Mouse (Mus musculus): ENCODE results near the gene Ppip5k1.
A peak's percentile ranks its signal among the peaks of the same experiment; 100 is the strongest.
"Not testable (repeated sequence)": the region's sequence is repeated elsewhere in the genome, so short reads cannot be mapped to it uniquely, and the experiment has no call there.

Ppip5k1 gene

DNA sequence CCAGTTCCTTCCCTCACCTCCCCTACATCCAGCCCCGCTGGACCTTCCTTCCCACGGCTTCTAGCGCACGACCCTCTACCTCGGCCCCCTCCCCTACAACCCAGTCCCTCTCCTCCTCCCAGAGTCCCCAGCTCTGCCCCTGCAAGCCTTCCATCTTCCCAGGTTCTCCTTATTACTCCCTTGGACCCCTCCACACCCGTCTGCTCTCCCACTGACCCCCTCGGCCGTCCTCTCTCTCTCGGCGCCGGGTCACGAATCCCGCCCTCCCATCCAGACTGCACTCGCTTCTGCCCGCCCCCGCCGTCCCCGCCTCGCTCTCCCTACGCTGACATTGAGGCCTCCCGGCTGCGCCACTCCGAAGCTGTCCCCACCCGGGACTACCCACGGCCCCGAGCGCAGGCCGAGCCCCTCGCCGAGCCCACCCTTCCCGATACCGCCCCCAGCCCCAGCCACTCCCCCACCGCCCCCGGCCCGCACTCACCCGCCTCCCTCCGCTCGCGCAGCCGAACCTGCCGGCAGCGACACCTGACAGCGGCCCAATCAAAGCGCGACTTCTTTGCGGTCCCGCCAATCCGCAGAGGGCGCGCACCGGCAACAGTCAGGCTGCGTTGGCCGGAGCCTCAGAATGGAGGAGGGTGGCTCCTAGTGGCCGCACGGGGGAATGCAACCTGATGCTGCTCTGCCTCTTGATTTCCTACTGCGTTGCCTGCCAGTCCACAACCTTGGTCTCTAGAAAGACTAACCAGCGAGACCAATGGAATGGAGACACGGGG lies at the start of gene Ppip5k1:
TSS of gene Ppip5k1 (minus strand) at position 577 of the 773 bp plus-strand sequence.
- DNase-seq: peak; percentile 94 to 95

DNA sequence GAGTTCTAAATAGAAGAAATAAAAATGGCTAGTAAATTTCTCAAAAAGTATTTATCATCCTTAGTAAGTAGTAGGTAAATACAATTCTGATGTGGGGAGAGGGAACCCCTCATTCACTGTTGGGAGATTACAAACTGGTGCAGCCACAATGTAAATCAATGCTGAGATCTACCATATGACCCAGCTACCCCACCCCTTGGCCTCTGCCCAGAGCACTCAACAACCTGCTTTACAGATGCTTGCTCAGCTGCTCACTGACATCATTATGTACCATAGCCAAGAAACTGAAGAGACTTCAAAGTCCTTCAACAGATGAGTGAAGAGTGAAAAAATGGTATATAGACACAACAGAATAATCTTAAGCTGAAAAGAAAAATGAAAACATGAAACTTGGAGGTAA lies 48.1 kb upstream of the Ppip5k1 start:
- DNase-seq: no peak

DNA sequence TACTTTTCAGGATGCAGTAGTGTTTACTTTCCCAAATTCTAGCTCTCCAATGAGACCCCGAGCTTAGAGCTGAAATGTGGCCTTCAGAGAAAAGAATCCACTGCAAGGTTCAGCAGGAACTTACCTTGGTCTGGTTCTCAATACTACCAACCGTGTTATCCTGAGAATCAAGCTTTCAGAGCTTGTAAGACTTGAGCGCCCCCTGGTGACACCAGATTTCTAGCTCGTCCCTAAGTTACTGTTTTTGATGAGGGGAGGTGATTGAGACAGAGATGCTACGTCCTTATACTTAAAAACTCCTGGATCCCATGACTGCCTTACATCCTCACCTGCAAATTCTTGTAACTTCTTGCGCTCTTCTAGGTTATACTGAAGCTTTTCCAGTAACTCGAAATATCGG lies 41.4 kb upstream of the Ppip5k1 start:
- peak; percentile 24 to 31 for DNase-seq

DNA sequence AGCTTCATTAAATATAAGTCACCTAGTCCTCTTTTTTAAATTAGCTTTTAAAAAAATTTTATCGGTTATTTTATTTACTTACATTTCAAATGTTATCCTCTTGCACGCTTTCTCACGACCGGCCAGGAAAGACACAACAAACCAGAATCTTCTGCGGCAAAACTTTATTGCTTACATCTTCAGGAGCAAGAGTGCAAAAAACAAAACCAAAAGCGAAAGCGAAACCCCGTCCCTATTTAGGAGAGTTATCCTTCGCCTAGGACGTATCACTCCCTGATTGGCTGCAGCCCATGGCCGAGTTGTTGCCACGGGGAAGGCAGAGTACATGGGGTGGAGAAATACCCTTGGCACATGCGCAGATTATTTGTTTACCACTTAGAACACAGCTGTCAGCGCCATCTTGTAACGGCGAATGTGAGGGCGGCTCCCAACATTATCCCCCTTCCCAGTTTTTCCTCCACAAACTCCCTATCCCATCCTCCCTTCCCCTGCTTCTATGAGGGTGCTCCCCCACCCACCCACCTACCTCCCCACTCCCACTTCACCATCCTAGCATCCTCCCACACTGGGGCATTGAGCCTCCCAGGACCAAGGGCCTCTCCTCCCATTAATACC lies 31.9 kb upstream of the Ppip5k1 start, which contains the start of gene Strc:
TSS of gene Strc (minus strand) at position 208 of the 615 bp plus-strand sequence.
- DNase-seq: not testable (repeated sequence)

DNA sequence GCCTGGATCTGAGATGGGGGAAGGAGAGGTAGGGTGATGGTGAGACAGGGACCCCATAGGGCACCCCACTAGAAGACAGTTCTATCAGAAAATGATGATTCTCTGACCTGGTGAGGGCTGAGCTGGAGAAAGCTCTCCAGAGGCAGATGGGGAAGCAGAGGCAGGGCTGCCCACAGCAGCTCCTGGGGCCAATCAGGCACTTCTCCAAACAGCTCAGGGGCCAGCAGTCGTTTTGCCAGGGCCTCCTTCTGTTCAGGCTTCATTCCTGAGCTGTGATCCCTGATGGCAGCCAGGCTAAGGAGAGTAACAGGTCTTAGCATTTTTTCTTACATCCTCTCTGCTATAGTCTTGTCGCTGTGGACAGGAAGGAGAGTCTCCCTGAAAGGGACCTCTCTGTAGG lies 19.6 kb upstream of the Ppip5k1 start:
- DNase-seq: no peak

DNA sequence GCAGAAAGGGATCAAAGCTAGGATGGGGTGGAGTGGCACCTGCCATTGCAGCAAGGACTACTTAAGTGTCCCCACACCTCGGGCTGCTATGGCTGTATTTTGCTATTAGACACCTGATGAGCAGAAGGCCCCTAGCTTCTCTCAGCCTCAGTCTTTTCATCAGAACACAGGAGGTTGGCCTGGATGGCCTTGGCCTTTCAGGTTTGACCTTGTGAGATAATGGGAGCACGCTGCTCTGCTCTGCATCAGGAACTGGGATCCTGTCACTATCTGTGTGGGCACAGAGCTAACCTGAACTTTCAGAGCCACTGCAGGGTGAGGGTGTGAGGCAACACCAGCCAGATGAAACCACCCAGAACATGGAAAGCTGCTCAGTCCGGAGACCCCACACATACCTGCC lies 17.1 kb upstream of the Ppip5k1 start:
- DNase-seq: no peak

DNA sequence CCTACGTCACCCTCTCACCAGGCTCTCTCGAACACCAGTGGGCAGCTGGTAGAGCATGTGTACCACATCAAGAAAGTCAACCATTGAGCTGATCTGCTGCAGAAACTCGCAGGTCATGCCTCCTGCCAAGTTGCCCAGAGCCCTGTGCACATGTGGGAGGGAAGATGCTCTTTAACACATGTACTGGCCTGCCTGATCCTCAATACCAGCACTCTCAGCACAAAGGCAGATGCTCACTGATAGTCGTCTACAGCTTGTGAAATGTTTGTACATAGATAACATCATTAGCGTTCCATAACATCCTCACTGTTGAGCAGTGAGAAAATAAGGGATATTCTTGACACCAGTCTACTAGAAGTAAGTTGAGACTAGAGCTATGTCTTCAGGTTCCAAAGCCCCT lies 15.7 kb upstream of the Ppip5k1 start:
- DNase-seq: no peak

DNA sequence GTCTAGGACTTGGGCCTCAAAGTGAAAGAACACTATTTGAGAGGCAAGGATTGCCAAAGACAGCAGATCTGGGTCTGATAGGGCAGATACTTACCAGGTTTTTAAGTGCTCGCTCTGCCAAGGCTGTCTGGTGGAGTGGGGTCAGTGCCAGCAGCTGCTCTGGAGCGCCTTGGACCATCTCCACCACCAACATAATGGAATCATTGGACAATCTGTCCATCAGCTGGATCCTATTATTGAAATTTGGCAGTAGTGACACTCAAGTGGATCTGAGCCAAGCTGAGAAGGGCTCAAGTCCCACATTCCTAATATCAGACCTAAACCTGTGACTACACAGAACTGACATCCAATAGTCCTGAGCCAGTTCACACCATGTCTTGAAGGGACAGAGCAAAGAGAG lies 13.6 kb upstream of the Ppip5k1 start:
- no peak for DNase-seq

DNA sequence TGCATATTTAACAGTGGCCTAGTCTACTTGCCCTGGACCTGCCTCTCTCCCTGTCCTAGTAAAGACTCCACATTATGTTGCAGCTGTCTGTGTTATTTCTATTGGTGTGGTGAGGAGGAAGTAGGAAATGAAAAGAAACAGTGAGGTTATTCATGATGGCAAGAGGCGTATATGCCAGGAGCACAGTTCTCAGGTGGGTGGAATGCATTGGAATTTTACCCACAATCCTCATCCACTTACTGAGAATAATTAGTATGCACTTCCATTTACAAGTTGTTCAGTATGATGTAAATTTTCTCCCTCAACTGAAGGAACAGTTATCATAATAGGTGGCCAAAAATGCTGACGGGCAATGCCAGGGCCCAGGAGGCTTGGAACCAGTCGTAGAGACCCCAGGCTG lies 8.5 kb upstream of the Ppip5k1 start:
- no peak for DNase-seq

DNA sequence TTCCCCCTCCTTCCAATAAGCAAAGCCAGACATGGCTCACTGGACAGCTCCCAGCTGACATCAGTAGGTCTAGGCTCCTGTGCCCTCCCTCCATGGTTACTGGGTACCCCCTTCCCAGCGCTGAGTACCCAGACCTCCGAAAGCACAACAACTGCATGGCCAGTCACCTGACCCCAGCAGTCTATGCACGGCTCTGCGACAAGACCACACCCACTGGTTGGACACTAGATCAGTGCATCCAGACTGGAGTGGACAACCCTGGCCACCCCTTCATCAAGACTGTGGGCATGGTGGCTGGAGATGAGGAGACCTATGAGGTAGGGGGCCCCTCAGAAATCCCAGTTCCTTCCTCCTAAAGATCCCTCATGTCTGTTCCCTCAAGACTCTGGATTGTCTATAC lies 4.3 kb upstream of the Ppip5k1 start:
- DNase-seq: no peak

DNA sequence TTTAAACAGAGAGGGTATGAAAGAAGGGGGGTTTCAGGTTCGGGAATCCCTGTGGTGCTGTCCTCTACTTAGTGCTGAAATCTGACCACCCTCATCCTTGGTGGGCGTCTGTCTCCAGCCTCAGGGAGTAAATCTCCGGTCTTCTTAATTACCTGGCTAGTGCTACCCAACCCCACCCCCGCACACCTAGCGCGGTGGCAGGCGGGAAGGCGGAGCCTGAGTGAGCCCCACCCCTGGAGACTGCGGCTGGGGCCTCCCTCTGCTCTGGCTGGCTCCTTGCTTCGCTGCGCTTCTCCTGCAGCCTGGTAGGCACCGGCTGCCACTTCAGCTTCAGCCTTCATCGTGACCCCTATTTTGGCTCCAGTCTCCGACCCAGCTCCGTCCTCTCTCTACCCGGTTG lies 3.2 kb upstream of the Ppip5k1 start:
- DNase-seq: peak in 1 of 2 experiments; percentile 17

DNA sequence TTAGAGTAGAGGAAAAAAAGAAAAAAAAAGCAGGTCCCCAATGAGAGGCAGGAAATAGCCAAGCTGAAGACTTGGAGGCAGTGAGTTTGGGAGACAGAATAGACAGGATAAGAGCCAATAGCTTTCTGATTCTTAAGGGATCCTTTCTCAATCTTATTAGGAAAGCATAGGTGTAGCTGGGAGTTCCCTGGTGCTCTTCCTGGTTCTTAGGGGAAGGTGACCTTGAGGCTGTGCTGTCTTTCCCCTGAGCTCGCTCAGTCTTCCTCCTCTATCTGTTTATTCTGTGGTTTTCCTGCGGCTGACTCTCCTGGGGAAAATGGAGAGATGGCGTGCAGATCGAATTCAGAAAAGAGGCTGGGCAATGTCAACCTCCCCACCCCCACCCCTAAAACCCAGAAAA lies 2.8 kb upstream of the Ppip5k1 start:
- DNase-seq: no peak

DNA sequence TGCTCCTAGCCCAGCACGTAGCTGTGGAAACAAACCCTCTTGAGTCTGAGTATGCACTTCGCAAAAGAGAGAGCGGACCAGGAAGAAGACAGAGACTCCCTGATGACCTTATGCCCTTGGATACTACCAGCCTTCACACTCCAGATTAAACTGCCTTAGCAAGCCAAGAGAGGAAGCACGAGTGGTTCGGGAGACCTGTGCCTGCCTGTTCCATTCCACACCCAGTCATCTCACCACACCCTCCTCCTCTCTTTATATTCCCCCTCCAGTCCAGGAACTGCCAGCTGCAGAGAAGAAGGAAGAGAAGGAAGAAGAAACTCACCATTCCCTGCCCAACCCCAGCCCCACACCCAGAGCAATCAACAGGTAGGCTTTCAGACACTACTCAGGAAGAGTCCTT lies 2.3 kb upstream of the Ppip5k1 start, which contains the start of gene Ckmt1:
TSS of gene Ckmt1 (plus strand) at position 221 of the 400 bp plus-strand sequence.
- no peak for DNase-seq

DNA sequence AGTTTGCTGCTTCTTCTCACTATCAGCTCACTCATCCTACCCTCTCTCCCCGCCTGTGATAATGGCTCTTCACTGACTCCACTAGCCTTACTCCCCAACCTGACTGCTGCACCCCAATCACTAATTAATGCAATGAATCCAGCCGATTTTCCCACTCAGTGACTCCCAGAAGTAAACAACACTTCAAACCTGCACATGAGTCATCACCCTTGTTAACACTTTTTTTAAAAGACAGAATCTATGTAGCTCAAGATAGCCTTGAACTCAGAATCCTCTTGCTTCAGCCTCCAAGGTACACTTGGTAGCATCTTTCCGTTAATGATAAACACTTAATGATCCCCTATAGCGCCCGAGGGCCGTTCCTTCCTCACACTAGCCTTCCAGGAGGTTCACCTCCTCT lies 818 bp downstream of the Ppip5k1 start:
- DNase-seq: no peak

DNA sequence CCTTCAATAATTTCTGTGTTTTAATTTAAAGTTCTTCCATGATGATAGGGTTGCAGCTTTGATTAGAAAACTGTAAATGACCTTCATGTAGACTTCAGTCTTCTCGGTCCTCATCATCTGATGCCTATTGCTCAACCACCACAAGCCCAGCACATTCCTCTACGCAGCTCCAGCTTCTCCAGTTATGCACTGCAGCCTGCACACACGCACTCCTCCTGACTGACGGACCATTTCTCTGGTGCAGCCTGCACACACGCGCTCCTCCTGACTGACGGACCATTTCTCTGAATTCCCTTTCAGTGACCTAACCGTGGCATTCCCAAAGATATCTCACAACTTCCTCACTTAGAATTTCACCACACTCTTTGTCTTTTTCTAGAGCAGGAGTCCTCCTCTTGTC lies 2.0 kb downstream of the Ppip5k1 start:
- no peak for DNase-seq

DNA sequence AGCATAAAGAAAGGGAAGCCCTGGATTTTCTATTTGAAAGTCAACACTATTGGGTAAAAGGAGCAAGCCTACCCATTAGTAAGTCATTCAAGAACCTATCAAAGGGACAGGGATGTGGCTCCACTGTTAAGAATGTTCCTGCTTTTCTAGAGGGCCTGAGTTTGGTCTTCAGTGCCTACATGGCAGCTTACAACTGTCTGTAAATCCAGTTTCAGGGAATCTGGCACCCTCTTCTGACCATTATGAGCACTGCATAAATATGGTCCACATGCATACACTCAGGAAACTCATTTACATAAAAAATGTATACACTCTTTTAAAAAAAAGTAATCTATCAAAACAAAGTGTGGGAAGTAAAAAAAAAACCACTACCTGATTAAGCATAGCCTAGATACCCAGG lies 16.1 kb downstream of the Ppip5k1 start:
- DNase-seq: no peak

DNA sequence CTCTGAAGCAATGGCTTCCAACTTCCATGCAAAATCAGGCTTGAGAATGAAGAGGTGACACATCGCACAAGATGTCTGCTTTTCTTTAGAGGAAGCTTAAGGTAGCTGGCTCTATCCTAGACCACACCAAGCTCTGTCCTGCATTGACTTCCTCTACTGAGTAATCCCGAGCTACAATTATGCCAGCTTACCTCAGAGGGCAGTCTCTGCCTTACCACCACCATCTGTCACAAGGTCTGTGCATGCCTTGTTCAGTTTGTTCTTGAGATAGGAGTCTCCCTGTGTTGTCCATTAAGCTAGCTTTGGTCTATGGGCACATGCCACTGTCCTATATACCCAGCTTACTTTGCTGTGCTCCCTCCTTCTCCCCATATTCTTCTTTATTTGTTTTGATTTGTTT lies 25.7 kb downstream of the Ppip5k1 start:
- no peak for DNase-seq

DNA sequence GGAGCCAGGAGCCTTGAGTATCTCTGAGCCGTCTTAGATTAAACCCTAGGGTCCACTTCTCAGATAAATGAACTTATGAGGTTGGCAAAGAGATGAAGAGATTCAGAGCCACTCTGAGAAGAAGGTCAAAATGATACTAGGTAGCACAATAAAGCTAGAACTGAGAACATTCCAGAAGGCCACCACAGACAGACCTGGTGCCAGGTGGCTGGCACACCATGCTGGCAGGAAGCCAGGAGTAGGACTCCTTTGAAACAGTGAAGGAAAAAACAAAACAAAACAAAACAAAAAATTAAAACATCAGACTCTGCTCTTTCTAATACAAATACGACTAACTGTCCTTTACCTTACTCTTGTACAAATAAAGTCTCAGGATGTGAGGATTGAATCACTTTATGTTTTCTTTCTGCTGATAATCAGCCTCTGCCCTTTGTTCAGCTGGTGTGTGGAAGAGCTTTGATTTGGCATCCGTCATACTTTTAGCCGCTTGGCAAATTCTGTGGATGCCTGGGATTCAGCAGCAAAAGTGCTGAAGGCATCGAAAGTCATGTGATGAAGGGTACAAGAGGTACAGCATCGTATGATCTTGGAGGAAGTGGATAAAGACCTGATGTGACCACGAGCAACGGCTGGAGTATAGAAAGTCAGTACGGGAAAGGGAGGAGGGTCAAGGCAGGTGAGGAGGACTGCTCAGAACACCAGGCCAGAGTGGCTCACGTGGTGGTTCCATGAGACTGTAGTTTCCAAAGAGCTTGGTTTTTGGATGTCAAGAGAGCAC lies 31.3 kb downstream of the Ppip5k1 start:
- no peak for DNase-seq

DNA sequence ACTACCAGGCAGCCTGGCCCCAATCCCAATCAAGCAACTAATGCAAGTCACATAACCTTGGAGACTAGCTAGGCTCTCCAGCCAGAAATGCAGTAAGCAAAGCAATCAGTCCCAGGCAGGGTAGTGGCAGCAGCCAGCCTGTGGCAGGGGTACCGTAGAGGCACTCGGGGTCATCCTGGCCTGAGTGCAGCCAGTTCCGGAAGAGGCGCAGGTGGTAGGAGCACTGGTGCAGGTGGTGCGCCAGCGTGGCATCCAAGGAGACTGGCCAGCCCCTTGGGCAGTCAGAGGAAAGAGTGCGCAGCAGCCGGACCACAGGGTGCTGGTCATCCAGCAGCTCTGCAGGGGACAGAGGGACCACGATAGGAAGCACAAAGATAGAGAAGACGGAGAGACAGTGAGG lies 32.2 kb downstream of the Ppip5k1 start:
- DNase-seq: no peak

DNA sequence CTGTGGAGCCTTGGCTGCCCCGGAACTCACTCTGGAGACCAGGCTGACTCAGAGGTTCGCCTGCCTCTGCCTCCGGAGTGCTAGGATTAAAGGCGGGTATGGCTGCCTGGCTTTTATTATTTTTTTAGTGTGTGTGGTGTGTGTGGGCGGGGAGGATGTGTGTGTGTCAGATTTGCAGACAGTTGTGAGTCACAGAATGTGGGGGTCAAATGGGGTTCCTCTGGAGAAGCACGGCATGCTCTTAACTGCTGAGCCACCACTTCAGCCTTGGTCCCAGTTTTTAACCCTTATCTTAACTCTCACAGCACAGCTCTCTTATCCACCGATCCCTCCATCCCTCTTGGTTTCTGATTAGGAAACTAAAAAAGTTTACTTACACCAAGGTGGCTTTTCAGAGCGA lies 38.9 kb downstream of the Ppip5k1 start:
- no peak for DNase-seq

DNA sequence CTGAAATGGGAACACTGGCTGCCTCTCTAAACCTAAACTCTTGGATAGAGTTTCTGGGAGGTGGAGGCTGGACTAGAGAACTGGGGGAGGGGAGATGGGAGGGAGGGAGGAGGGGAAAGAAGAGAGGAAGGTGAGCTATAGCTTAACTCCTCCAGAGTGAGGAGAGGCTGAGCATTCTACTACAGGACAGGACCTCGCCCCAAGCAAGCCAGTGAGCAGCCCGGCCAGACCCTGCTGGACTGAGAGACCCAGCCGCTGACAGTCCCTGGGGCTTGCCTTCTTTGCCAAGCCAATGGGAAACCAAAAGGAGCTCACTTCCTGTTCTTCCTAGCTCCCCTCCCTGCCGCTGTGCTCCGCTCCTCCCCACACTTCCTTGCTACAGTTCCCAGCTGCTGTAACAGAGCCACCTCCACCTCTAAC lies 46.2 kb downstream of the Ppip5k1 start:
- no peak for DNase-seq

DNA sequence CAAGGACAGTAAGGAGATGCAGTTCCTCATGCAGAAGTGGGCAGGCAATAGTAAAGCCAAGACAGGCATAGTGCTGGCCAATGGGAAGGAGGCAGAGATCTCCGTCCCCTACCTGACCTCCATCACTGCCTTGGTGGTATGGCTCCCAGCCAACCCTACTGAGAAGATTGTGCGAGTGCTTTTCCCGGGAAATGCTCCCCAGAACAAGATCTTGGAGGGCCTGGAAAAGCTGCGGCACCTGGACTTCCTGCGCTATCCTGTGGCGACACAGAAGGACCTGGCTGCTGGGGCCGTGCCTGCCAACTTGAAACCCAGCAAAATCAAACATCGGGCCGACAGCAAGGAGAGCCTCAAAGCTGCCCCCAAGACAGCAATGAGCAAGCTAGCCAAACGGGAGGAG lies 55.2 kb downstream of the Ppip5k1 start:
- DNase-seq: no peak

DNA sequence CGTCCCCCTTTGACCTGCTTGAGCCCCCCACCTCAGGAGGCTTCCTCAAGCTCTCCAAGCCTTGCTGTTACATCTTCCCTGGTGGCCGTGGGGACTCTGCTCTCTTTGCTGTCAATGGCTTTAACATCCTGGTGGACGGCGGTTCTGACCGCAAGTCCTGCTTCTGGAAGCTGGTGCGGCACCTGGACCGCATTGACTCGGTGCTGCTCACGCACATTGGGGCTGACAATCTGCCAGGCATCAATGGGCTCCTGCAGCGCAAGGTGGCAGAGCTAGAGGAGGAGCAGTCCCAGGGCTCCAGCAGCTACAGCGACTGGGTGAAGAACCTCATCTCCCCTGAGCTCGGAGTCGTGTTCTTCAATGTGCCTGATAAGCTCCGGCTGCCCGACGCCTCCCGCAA lies 55.7 kb downstream of the Ppip5k1 start:
- no peak for DNase-seq

DNA sequence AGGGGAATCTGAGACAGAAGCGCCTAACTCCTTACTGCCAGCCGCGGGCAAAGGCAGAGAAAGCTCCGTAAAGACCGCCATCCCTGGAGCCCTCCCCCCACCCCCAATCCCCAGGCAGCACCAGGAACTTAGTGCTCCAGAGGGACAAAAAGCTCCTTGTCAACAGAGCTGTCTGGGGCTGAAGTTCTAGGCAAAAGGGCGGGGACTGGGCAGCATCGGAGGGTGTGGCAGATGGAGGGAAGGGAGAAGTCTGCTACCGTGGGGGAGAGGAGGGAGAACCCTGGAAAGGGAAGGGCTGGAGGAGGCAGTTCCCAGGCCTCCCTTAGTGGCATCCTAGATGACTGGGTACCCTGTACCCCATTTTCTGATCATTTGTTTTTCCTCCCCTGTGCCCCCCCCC lies 57.1 kb downstream of the Ppip5k1 start:
- DNase-seq: no peak

Data from thymus, adult 18-20 months (tissue).